Mouse (Mus musculus): Measurements from ENCODE around the gene Dnah12. TPM values are rescaled to one million over a fixed set of nuclear protein-coding genes. Genes with fewer than 3 reads are reported as not detected.
"Not testable (repeated sequence)": the region's sequence is repeated elsewhere in the genome, so short reads cannot be mapped to it uniquely, and the experiment has no call there.

Gene Dnah12
- polyA plus RNA-seq, 1 experiment from 2014 or later: 0.05 TPM

DNA sequence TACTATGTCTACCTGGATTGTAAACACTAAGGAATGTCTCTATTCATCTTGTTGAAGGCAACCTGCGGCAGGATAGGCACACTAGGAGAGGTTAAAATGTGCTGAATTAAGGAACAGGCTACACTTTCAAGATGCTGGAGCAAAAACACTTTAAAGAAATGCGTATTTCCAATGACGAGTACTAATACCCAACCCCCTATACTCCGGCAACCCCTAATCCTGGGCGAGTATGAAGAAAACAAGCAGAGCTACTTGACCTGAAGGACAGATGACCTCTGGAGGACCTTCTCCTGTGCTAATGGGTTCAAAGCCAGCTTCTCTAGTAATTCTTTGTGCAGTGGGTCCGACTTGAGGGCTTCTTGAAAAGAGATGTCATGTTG lies 25.1 kb upstream of the Dnah12 start:
- Histone ChIP-seq H3K36me3 (ENCODE audit: control insufficient read depth, insufficient read depth, low read length) (no peaks in the 10 kb centered on the region), H3K4me1 (ENCODE audit: control insufficient read depth, insufficient read depth, low read length) (peaks cover 13% of the 10 kb centered on the region), H3K4me3 (replicated peaks; ENCODE audit: low read length) (peak overlapping the region; percentile 94), H3K27me3 (ENCODE audit: control insufficient read depth, insufficient read depth, low read length) (no peaks in the 10 kb centered on the region), H3K9ac (ENCODE audit: low read length) (peak overlapping the region; percentile 78), H3K27ac (ENCODE audit: low read length) (no peak overlapping the region), H3K9me3 (replicated peaks; ENCODE audit: control insufficient read depth, low read length) (no peaks in the 10 kb centered on the region), H3K4me2 (ENCODE audit: low read depth, low read length) (peak overlapping the region; percentile 83)
- no peak for ATAC-seq (ENCODE audit: insufficient read depth, low FRiP score)
- WGBS: 14% methylated on average over 6 of the region's 6 CpGs

- Histone ChIP-seq H3K36me3 (ENCODE audit: control insufficient read depth, insufficient read depth, low read length) (no peaks in the 10 kb centered on the region), H3K9me3 (replicated peaks; ENCODE audit: control insufficient read depth, low read length) (no peaks in the 10 kb centered on the region), H3K4me1 (ENCODE audit: control insufficient read depth, insufficient read depth, low read length) (peaks cover 13% of the 10 kb centered on the region), H3K27ac (ENCODE audit: low read length) (peak overlapping the region; percentile 95), H3K4me2 (ENCODE audit: low read depth, low read length) (peak overlapping the region; percentile 83), H3K27me3 (ENCODE audit: control insufficient read depth, insufficient read depth, low read length) (no peaks in the 10 kb centered on the region), H3K9ac (ENCODE audit: low read length) (peak overlapping the region; percentile 78), H3K4me3 (replicated peaks; ENCODE audit: low read length) (peak overlapping the region; percentile 94)
- WGBS: under 1% methylated on average over 73 of the region's 73 CpGs
- peak; percentile 54 for ATAC-seq (ENCODE audit: insufficient read depth, low FRiP score)
Measured at GRCm38 (mm10) chr14:26668371-26669291, 24.4 kb upstream of the Dnah12 start.

- H3K27ac ChIP-seq (ENCODE audit: low read length): peak within 1 kb of the TSS; percentile 95
- peak; percentile 92 for ATAC-seq (ENCODE audit: insufficient read depth, low FRiP score)
- peak within 1 kb of the TSS; percentile 78 for H3K9ac ChIP-seq (ENCODE audit: low read length)
- peaks cover 13% of the 10 kb centered on the region for H3K4me1 ChIP-seq (ENCODE audit: control insufficient read depth, insufficient read depth, low read length)
- peak within 1 kb of the TSS; percentile 83 for H3K4me2 ChIP-seq (ENCODE audit: low read depth, low read length)
- no peaks in the 10 kb centered on the region for H3K27me3 ChIP-seq (ENCODE audit: control insufficient read depth, insufficient read depth, low read length)
- H3K4me3 ChIP-seq (replicated peaks; ENCODE audit: low read length): peak within 1 kb of the TSS; percentile 94
- H3K9me3 ChIP-seq (replicated peaks; ENCODE audit: control insufficient read depth, low read length): no peaks in the 10 kb centered on the region; the same call in 1 of the 2 replicates
- H3K36me3 ChIP-seq (ENCODE audit: control insufficient read depth, insufficient read depth, low read length): no peaks in the 10 kb centered on the region
- under 1% methylated on average over 70 of the region's 70 CpGs for WGBS
Measured at GRCm38 (mm10) chr14:26669292-26670073, 23.6 kb upstream of the Dnah12 start, which contains the start of gene Pde12. Gene Pde12, minus strand, starts transcription at chr14:26669883.

GRCm38 (mm10) chr14:26670964-26671363 lies 22.1 kb upstream of the Dnah12 start:
- Histone ChIP-seq H3K9ac (ENCODE audit: low read length) (no peak overlapping the region), H3K27me3 (ENCODE audit: control insufficient read depth, insufficient read depth, low read length) (no peaks in the 10 kb centered on the region), H3K27ac (ENCODE audit: low read length) (no peak overlapping the region), H3K9me3 (replicated peaks; ENCODE audit: control insufficient read depth, low read length) (no peaks in the 10 kb centered on the region; the same call in 1 of the 2 replicates), H3K4me2 (ENCODE audit: low read depth, low read length) (no peak overlapping the region), H3K4me3 (replicated peaks; ENCODE audit: low read length) (no peak overlapping the region), H3K4me1 (ENCODE audit: control insufficient read depth, insufficient read depth, low read length) (peaks cover 13% of the 10 kb centered on the region), H3K36me3 (ENCODE audit: control insufficient read depth, insufficient read depth, low read length) (no peaks in the 10 kb centered on the region)
- no peak for ATAC-seq (ENCODE audit: insufficient read depth, low FRiP score)

DNA sequence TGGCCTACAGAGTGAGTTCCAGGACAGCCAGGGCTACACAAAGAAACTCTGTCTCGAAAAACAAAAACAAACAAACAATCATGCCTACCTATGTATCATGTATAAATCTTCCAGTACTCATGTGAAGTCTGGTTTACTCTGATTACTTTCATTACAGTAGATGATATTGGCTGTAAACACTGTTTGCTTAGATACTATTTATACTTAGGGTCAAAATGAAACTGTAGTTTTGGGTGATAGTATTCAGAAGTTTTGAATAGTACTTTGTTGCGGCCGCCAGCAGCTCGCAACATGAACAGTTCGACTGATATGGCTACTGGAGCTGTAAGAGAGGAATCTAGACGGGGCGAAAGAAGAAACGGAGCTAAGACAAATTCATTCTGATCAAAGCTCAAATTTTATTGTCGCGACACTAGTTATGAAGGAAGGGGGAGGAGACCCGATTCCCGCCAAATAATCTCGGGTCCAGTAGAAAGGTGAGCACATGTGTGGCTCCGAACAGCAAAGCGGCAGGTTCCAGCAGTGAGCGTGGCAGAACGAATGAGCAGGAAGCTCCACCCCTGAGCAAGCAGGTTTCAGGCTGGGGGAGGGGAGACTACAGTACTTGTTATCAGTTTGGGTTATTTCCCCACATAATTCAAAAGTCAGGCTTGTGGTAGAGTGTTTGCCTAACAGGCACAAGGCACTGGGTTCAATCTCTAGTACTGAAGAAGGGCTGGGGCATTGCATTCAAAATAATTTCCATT lies 21.0 kb upstream of the Dnah12 start:
- not testable (repeated sequence) for H3K27ac ChIP-seq (ENCODE audit: low read length); H3K4me3 ChIP-seq (replicated peaks; ENCODE audit: low read length); ATAC-seq (ENCODE audit: insufficient read depth, low FRiP score); H3K4me1 ChIP-seq (ENCODE audit: control insufficient read depth, insufficient read depth, low read length); H3K27me3 ChIP-seq (ENCODE audit: control insufficient read depth, insufficient read depth, low read length); H3K9ac ChIP-seq (ENCODE audit: low read length); H3K36me3 ChIP-seq (ENCODE audit: control insufficient read depth, insufficient read depth, low read length); H3K4me2 ChIP-seq (ENCODE audit: low read depth, low read length); H3K9me3 ChIP-seq (replicated peaks; ENCODE audit: control insufficient read depth, low read length)
- 52% methylated on average over 17 of the region's 17 CpGs for WGBS

DNA sequence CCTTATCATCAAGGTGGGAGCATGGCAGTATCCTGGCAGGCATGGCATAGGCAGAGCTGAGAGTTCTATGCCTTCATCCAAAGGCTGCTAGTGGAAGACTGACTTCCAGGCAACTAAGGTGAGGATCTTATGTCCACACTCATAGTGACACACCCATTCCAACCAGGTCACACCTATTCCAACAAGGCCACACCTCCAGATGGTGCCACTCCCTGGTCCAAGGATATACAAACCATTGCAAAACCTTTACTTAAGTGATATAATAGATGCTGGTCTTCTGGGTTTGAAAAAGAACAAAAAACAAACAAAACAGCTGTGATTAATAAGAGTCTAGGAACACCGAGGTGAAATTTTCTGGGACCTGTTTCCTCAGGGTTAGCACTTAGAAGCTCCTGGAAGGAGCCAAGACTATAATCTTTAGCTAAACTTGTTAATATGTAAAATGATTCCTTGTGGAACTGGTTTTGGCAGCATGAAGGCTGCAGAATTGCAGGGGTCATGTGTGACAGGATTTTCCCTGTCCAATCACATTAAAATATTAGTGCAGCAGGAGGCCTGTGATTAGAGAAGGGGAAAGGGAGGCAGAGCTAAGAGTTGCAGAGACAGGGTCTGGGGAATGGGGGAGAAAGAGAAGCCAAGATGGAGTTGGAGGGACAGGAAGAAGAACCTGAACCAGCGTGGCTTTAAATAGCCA lies 18.5 kb upstream of the Dnah12 start:
- H3K27me3 ChIP-seq (ENCODE audit: control insufficient read depth, insufficient read depth, low read length); H3K4me1 ChIP-seq (ENCODE audit: control insufficient read depth, insufficient read depth, low read length); H3K9me3 ChIP-seq (replicated peaks; ENCODE audit: control insufficient read depth, low read length); H3K36me3 ChIP-seq (ENCODE audit: control insufficient read depth, insufficient read depth, low read length); H3K9ac ChIP-seq (ENCODE audit: low read length); H3K4me3 ChIP-seq (replicated peaks; ENCODE audit: low read length); H3K4me2 ChIP-seq (ENCODE audit: low read depth, low read length): not testable (repeated sequence)
- peak; percentile 59; the same call in 1 of the 2 replicates for ATAC-seq (ENCODE audit: insufficient read depth, low FRiP score)
- WGBS: 68% methylated on average over 2 of the region's 2 CpGs
- peak overlapping the region; percentile 15 for H3K27ac ChIP-seq (ENCODE audit: low read length)

DNA sequence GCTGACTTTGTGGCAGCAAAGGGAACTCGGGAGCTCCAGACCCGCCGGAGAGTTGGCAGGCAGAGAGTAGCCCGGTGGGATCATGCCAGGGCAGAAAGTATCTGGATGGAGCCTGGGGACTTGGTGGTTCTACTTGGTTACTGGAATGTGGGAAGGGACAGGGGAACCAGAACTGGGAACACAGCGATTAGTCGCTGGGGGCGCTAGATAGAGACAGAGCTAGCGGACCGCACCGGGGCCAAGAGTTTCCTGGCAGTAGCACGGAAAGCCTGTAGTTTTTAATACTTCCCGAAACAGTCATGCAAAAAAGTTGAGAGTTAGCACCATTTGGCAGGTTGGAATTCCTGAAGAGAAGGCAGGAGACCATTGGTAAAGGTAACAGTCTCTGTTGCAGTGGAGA lies 17.7 kb upstream of the Dnah12 start:
- no peaks in the 10 kb centered on the region for H3K36me3 ChIP-seq (ENCODE audit: control insufficient read depth, insufficient read depth, low read length)
- 0 out of 2 replicates have a peak overlapping the region, but pooled peaks have one; percentile 2 for H3K4me3 ChIP-seq (replicated peaks; ENCODE audit: low read length)
- H3K27me3 ChIP-seq (ENCODE audit: control insufficient read depth, insufficient read depth, low read length): no peaks in the 10 kb centered on the region
- peak overlapping the region; percentile 21 for H3K4me2 ChIP-seq (ENCODE audit: low read depth, low read length)
- H3K27ac ChIP-seq (ENCODE audit: low read length): peak overlapping the region; percentile 15; the same call in 1 of the 2 replicates
- WGBS: 20% methylated on average over 12 of the region's 12 CpGs
- no peak for ATAC-seq (ENCODE audit: insufficient read depth, low FRiP score)
- H3K4me1 ChIP-seq (ENCODE audit: control insufficient read depth, insufficient read depth, low read length): peaks cover 4% of the 10 kb centered on the region; the same call in 1 of the 2 replicates
- no peak overlapping the region for H3K9ac ChIP-seq (ENCODE audit: low read length)
- H3K9me3 ChIP-seq (replicated peaks; ENCODE audit: control insufficient read depth, low read length): no peaks in the 10 kb centered on the region; the same call in 1 of the 2 replicates

DNA sequence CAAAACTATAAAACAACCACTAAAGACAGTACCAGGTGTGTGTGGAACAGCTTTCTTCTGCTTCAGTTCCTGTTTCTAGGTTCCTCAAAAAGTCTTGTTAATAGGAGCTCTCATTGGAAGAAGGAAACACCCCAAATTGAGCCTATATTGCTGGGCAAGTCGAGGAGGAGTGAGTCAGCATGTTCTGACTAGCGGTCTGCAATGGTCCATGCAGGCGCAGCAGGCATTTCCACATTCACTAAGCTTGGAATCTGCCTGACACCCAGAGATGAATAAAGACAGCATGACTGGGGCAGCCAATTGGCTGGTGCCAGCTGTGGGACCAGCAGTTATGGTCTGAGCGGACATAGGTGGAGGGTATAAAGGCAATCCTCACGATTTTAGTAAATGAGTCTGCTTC lies 17.3 kb upstream of the Dnah12 start:
- Histone ChIP-seq H3K27ac (ENCODE audit: low read length) (no peak overlapping the region), H3K27me3 (ENCODE audit: control insufficient read depth, insufficient read depth, low read length) (no peaks in the 10 kb centered on the region), H3K36me3 (ENCODE audit: control insufficient read depth, insufficient read depth, low read length) (no peaks in the 10 kb centered on the region), H3K9me3 (replicated peaks; ENCODE audit: control insufficient read depth, low read length) (no peaks in the 10 kb centered on the region; the same call in 1 of the 2 replicates), H3K4me3 (replicated peaks; ENCODE audit: low read length) (0 out of 2 replicates have a peak overlapping the region, but pooled peaks have one; percentile 2), H3K4me2 (ENCODE audit: low read depth, low read length) (peak overlapping the region; percentile 21), H3K4me1 (ENCODE audit: control insufficient read depth, insufficient read depth, low read length) (no peaks in the 10 kb centered on the region), H3K9ac (ENCODE audit: low read length) (no peak overlapping the region)
- no peak for ATAC-seq (ENCODE audit: insufficient read depth, low FRiP score)
- 74% methylated on average over 5 of the region's 5 CpGs for WGBS
